In genomic region chr8:105686551-105686950, GRCm38 (mm10) we compare ENCODE assay signal across 15 mouse cellular contexts. TPM values are rescaled to one million over a fixed set of nuclear protein-coding genes. Genes with fewer than 3 reads are reported as not detected.
A peak's percentile ranks its signal among the peaks of the same experiment; 100 is the strongest.
DNase-seq lines count a peak whose midpoint lies in the region; ATAC-seq and TF ChIP-seq lines count a peak whose summit lies in the region.
"Had no signal": no experiment of that assay in that cellular context is flagged by ENCODE, and none has a peak within 500 bp of the region (broad histone marks: within the 10 kb centered on the region; RNA-seq: fewer than 3 reads in every experiment).

No protein-coding gene starts in this region.

- 66% methylated on average over 6 of the region's 6 CpGs for WGBS in heart, embryonic 15.5 days
- 64% methylated on average over 6 of the region's 6 CpGs for WGBS in lung, embryonic 14.5 days
- WGBS in bone marrow, adult 2 months: 22% methylated on average over 6 of the region's 6 CpGs

- intact Hi-C loops in heart, postnatal 36 days (cut with DNase I): loop anchor here (5.0 to 10.0 kb wide), 3 partner anchors 49 to 119 kb away; partner anchors contain the start of genes Agrp, Atp6v0d1 and Ctcf

- no peak for ATAC-seq in heart, embryonic 15.5 days (replicated peaks; ENCODE audit: insufficient number of reproducible peaks, insufficient read depth, low FRiP score, low read depth)
- ATAC-seq in lung, embryonic 14.5 days (ENCODE audit: insufficient read depth): no peak

- peaks cover 14% of the 10 kb centered on the region for H3K36me3 ChIP-seq in heart, embryonic 15.5 days
- peaks cover 29% of the 10 kb centered on the region for H3K36me3 ChIP-seq in lung, embryonic 14.5 days (ENCODE audit: insufficient read depth)

- peak overlapping the region; percentile 53; the same call in 1 of the 2 replicates for H3K4me2 ChIP-seq in heart, embryonic 15.5 days
- H3K4me2 ChIP-seq in lung, embryonic 14.5 days: 0 out of 2 replicates have a peak overlapping the region, but pooled peaks have one; percentile 46

- H3K9ac ChIP-seq in heart, embryonic 15.5 days: no peak overlapping the region
- H3K9ac ChIP-seq in lung, embryonic 14.5 days: no peak overlapping the region
- H3K9ac ChIP-seq: hindbrain, embryonic 15.5 days had no signal

- no peak for TF ChIP-seq POLR2A in bone marrow, adult 2 months (IDR thresholded peaks at IDR 0.05; ENCODE audit: borderline replicate concordance, control insufficient read depth, low read depth, low read length)

- no peaks in the 10 kb centered on the region for H3K9me3 ChIP-seq in heart, embryonic 15.5 days (replicated peaks)
- H3K9me3 ChIP-seq in lung, embryonic 14.5 days (ENCODE audit: low read depth, low read length): no peaks in the 10 kb centered on the region
- H3K9me3 ChIP-seq: hindbrain, embryonic 15.5 days had no signal

- no peak for TF ChIP-seq CTCF in lung, embryonic 14.5 days (IDR thresholded peaks at IDR 0.05; ENCODE audit: low read depth)
- TF ChIP-seq CTCF in bone marrow, adult 2 months (IDR thresholded peaks at IDR 0.05; ENCODE audit: control insufficient read depth, insufficient read depth, low read length): no peak

- H3K4me3 ChIP-seq in heart, embryonic 15.5 days: no peak overlapping the region
- H3K4me3 ChIP-seq in lung, embryonic 14.5 days (ENCODE audit: low read depth, low read length): no peak overlapping the region
- H3K4me3 ChIP-seq in bone marrow, adult 2 months (replicated peaks; ENCODE audit: control insufficient read depth, low read depth, low read length): peak overlapping the region; percentile 50
- H3K4me3 ChIP-seq: hindbrain, embryonic 15.5 days had no signal

- peaks cover 6% of the 10 kb centered on the region for H3K4me1 ChIP-seq in heart, embryonic 15.5 days (replicated peaks)
- H3K4me1 ChIP-seq in lung, embryonic 14.5 days (ENCODE audit: insufficient read depth): no peaks in the 10 kb centered on the region
- no peaks in the 10 kb centered on the region; the same call in 1 of the 2 replicates for H3K4me1 ChIP-seq in bone marrow, adult 2 months (ENCODE audit: control insufficient read depth, insufficient read depth, low read length)

- peaks cover 16% of the 10 kb centered on the region for H3K27me3 ChIP-seq in heart, embryonic 15.5 days
- no peaks in the 10 kb centered on the region for H3K27me3 ChIP-seq in lung, embryonic 14.5 days (ENCODE audit: insufficient read depth, low read length)
- H3K27me3 ChIP-seq: hindbrain, embryonic 15.5 days had no signal

- H3K27ac ChIP-seq in heart, embryonic 15.5 days: no peak overlapping the region
- no peak overlapping the region for H3K27ac ChIP-seq in lung, embryonic 14.5 days (ENCODE audit: low read depth)
- peak overlapping the region; percentile 83 for H3K27ac ChIP-seq in bone marrow, adult 2 months (ENCODE audit: control insufficient read depth, insufficient read depth, low read depth, low read length, poor library complexity)
- H3K27ac ChIP-seq: hindbrain, embryonic 15.5 days had no signal

- DNase-seq in heart, postnatal 36 days: no peak
- DNase-seq in lung, embryonic 14.5 days: no peak
- DNase-seq in lung, postnatal 25 days (ENCODE audit: low spot score): no peak
- DNase-seq in thymus, postnatal 10 days (ENCODE audit: low spot score in 2 of 2): peak; percentile 48 to 54
- no peak for DNase-seq in gastrocnemius, postnatal 25 days
- DNase-seq in adipocyte (ENCODE audit: low spot score): no peak
- DNase-seq: cerebellum, postnatal 14 days; lung, postnatal 14 days; right cerebral cortex, adult 18-20 months had no signal

RNA-seq across cellular contexts. Expression of gene Carmil2, which starts 0.5 kb away (rescaled TPM):
- 0.26 and 2.4 TPM in 2 replicates for polyA plus RNA-seq in heart, embryonic 15.5 days (2015; fragmentation: Nextera tagmentation; extraction: Ambion mirVana)
- under 1 TPM; 0.27 to 0.31 TPM for total RNA-seq in heart, postnatal 36 days (2021)
- 0.70 and 1.1 TPM in 2 replicates for polyA plus RNA-seq in lung, embryonic 14.5 days (2014; fragmentation: Nextera tagmentation; extraction: Ambion mirVana)
- 21.2 and 42.6 TPM in 2 replicates for polyA plus RNA-seq in bone marrow, adult 2 months (2011; ENCODE audit: insufficient read depth, insufficient read length, low replicate concordance, missing spikeins)
- total RNA-seq in gastrocnemius, postnatal 25 days (2021): under 1 TPM in 1 of 2 experiments, not detected in 1; 0.11 TPM

RNA-seq across cellular contexts. Expression of gene Acd, which starts 14.4 kb away (rescaled TPM):
- 33.7 and 43.3 TPM in 2 replicates for polyA plus RNA-seq in heart, embryonic 15.5 days (2015; fragmentation: Nextera tagmentation; extraction: Ambion mirVana)
- 10 to 100 TPM; 11.7 to 12.3 TPM for total RNA-seq in heart, postnatal 36 days (2021)
- polyA plus RNA-seq in lung, embryonic 14.5 days (2014; fragmentation: Nextera tagmentation; extraction: Ambion mirVana): 62.2 and 68.6 TPM in 2 replicates
- polyA plus RNA-seq in bone marrow, adult 2 months (2011; ENCODE audit: insufficient read depth, insufficient read length, low replicate concordance, missing spikeins): 26.8 and 33.4 TPM in 2 replicates
- total RNA-seq in gastrocnemius, postnatal 25 days (2021): 1 to 10 TPM; 6.5 to 6.8 TPM

RNA-seq across cellular contexts. Expression of gene Pard6a, which starts 14.4 kb away (rescaled TPM):
- polyA plus RNA-seq in heart, embryonic 15.5 days (2015; fragmentation: Nextera tagmentation; extraction: Ambion mirVana): 13.8 and 13.9 TPM in 2 replicates
- total RNA-seq in heart, postnatal 36 days (2021): 1 to 10 TPM; 7.7 to 8.5 TPM
- polyA plus RNA-seq in lung, embryonic 14.5 days (2014; fragmentation: Nextera tagmentation; extraction: Ambion mirVana): 13.4 and 13.6 TPM in 2 replicates
- polyA plus RNA-seq in bone marrow, adult 2 months (2011; ENCODE audit: insufficient read depth, insufficient read length, low replicate concordance, missing spikeins): 5.3 and 6.4 TPM in 2 replicates
- total RNA-seq in gastrocnemius, postnatal 25 days (2021): 1 to 10 TPM; 5.4 to 5.7 TPM

RNA-seq across cellular contexts. Expression of gene 4933405L10Rik, which starts 20.9 kb away (rescaled TPM):
- not detected in 2 replicates for polyA plus RNA-seq in heart, embryonic 15.5 days (2015; fragmentation: Nextera tagmentation; extraction: Ambion mirVana)
- not detected for total RNA-seq in heart, postnatal 36 days (2021)
- polyA plus RNA-seq in lung, embryonic 14.5 days (2014; fragmentation: Nextera tagmentation; extraction: Ambion mirVana): 0.15 TPM in 1 of 2 replicates, not detected in the other
- polyA plus RNA-seq in bone marrow, adult 2 months (2011; ENCODE audit: insufficient read depth, insufficient read length, low replicate concordance, missing spikeins): not detected in 2 replicates
- not detected for total RNA-seq in gastrocnemius, postnatal 25 days (2021)
- total RNA-seq: granulocyte monocyte progenitor cell, adult 5-6 weeks; midbrain, postnatal 0 days had no signal
- polyA plus RNA-seq: brain, embryonic 14.5 days had no signal

RNA-seq across cellular contexts. Expression of gene Enkd1, which starts 21.5 kb away (rescaled TPM):
- polyA plus RNA-seq in heart, embryonic 15.5 days (2015; fragmentation: Nextera tagmentation; extraction: Ambion mirVana): 9.8 and 12.7 TPM in 2 replicates
- 1 to 10 TPM; 1.3 to 2.2 TPM for total RNA-seq in heart, postnatal 36 days (2021)
- 28.7 and 29.7 TPM in 2 replicates for polyA plus RNA-seq in lung, embryonic 14.5 days (2014; fragmentation: Nextera tagmentation; extraction: Ambion mirVana)
- polyA plus RNA-seq in bone marrow, adult 2 months (2011; ENCODE audit: insufficient read depth, insufficient read length, low replicate concordance, missing spikeins): 11.5 and 18.9 TPM in 2 replicates
- total RNA-seq in gastrocnemius, postnatal 25 days (2021): 1 to 10 TPM in 1 of 2 experiments, under 1 TPM in 1; 0.82 to 1.0 TPM

Comparison
In these comparisons a context has a peak if more than half of its experiments do, and no peak if none do; other contexts are left out.
1. DNase-seq: peak in thymus, postnatal 10 days (2 of 2); none in heart, postnatal 36 days (0 of 2), lung, embryonic 14.5 days (single experiment), lung, postnatal 25 days (single experiment), gastrocnemius, postnatal 25 days (single experiment) and adipocyte (single experiment).